Mouse (Mus musculus) skeletal muscle tissue, adult 2 months (tissue): ENCODE measurements around the gene Smim22.

Experiments
- DNase-seq: peaks from one replicate; pipeline ENCODE4 v3.0.0-alpha.2; 2012; ENCODE audit warnings: low read depth, low spot score

Gene Smim22

GRCm38 (mm10) chr16:5008076-5008475, 988 bp downstream of the Smim22 start:
- no peak for DNase-seq

- DNase-seq, result no peak
Measured at GRCm38 (mm10) chr16:5010371-5010935, 3.4 kb downstream of the Smim22 start.

GRCm38 (mm10) chr16:5011285-5011684, 4.2 kb downstream of the Smim22 start:
- DNase-seq, result peak; percentile 16

- no peak for DNase-seq
Measured at GRCm38 (mm10) chr16:5012036-5013005, 5.2 kb downstream of the Smim22 start.

GRCm38 (mm10) chr16:5013054-5013838, 6.2 kb downstream of the Smim22 start, which contains the start of gene Rogdi:
TSS of gene Rogdi (minus strand) at chr16:5013553.
- peak; percentile 99 for DNase-seq

- DNase-seq, result no peak
Measured at GRCm38 (mm10) chr16:5014578-5014977, 7.5 kb downstream of the Smim22 start.

GRCm38 (mm10) chr16:5024021-5024420, 16.9 kb downstream of the Smim22 start:
- DNase-seq, result no peak

GRCm38 (mm10) chr16:5029847-5030246, 22.8 kb downstream of the Smim22 start:
- DNase-seq, result no peak

- no peak for DNase-seq
Measured at GRCm38 (mm10) chr16:5035591-5035990, 28.5 kb downstream of the Smim22 start.

- DNase-seq, result no peak
Measured at GRCm38 (mm10) chr16:5036649-5037234, 29.7 kb downstream of the Smim22 start.

GRCm38 (mm10) chr16:5045322-5045721, 38.2 kb downstream of the Smim22 start:
- DNase-seq, result no peak

GRCm38 (mm10) chr16:5049182-5049773, 42.2 kb downstream of the Smim22 start:
- no peak for DNase-seq

GRCm38 (mm10) chr16:5049774-5050234, 42.7 kb downstream of the Smim22 start, which contains the start of the genes Glyr1 and Ubn1:
TSS of gene Glyr1 (minus strand) at chr16:5049863.
TSS of gene Ubn1 (plus strand) at chr16:5050057.
- peak; percentile 99 for DNase-seq

- DNase-seq, result peak; percentile 70
Measured at GRCm38 (mm10) chr16:5050251-5051110, 43.4 kb downstream of the Smim22 start.
